Mouse (Mus musculus): Measurements from ENCODE around the gene Tshz2. TPM values are rescaled to one million over a fixed set of nuclear protein-coding genes. Genes with fewer than 3 reads are reported as not detected.
A peak's percentile ranks its signal among the peaks of the same experiment; 100 is the strongest.

Gene Tshz2
- total RNA-seq, 1 experiment from 2014 or later, result 41.8 TPM

DNA sequence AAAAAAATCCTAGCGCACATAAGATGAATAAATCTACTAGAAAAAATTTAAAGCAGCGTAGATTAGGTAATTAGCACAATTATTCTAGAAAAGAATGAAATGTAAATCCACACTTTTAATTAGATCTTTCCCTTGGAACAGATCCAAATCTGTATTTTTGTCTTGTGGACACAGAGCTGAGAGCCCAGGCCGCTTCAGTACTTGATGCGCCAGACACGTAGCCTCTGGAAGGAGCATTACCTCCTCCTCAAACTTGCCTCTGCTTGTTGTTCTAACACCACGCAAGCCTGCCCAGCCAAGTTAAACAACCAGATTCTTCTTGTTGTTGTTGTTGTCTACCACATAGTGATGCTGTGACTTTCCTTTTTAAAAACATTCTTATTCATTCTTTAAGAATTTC is 310.9 kb downstream of the Tshz2 start:
- DNase-seq, result no peak

DNA sequence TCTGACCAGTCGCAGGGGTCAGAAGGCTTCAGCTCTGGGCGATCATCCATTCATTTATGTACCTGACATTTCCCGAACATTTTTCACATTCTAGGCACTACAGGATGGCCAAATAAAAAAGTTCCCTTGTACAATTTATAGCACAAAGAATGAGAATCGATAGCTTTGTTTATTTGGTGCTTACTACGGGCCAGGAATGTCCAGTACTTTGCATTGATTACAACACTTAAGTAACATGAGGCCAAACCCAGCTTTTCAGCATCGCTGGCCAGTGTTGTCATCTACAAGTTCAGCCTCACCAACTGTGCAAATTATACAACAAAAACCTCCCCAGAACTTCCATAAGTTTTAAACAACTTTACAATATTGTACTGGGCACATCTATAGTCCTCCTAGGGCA is 315.3 kb downstream of the Tshz2 start:
- no peak for DNase-seq

DNA sequence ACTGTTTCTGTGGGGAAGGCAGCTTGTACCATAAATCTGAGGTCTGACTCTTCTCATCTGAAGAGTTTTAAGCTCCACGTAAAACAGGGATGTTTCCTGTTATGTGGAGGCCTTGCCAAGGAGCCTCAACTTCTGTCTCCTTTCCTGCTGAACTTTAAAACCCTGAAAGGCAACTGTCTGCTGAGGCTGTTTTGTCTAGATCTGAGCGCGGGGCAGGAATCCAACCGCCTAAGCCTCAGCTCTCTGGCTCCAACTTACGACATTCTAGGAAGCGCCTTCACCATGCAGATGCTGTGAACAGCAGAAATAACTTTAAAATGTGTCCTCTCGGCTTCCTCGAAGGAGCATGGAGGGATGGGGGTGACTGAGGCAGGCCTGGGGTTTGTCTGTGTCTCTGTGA is 318.2 kb downstream of the Tshz2 start:
- DNase-seq, result no peak

- DNase-seq, result no peak
Observed at GRCm38 (mm10) chr2:169952981-169953380, 320.2 kb downstream of the Tshz2 start.

DNA sequence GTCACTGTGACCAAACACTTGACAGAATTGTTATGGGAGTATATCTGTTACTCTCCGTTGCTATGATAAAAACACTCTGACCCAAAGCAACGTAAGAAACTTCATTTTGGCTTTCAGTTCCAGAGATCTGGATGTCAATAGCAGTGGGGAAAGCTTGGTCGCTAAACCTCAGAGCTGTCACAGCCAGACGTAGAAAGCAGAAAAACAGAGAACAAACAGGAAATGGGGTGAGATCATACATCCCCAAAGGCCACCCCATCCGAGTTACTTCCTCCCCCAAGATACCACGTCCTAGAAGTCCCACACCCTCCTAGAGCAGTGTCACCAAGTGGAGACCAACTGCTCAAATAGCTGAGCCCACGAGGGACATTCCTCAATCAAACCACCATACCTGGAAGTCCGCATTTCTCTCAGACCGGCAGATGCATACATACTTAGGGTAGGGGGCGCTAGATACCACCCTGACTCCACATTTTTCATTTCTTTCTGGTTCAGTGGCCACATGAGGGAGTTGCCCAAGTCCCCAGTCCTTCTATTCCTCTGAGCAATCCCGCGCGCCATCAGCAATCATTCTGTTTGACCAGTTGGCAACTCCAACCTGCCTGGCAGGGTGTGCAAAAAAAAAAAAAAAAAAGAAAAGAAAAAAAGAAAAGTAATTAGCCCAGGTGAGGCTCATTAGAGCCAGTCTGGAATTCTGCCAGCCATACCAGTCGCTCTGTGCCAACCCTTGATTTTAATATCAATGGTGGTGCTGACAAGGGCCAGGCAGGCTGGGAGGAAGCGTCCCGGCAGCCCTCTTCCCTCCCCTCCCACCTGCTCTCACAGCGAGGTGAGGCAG is 326.1 kb downstream of the Tshz2 start:
- no peak for DNase-seq

DNA sequence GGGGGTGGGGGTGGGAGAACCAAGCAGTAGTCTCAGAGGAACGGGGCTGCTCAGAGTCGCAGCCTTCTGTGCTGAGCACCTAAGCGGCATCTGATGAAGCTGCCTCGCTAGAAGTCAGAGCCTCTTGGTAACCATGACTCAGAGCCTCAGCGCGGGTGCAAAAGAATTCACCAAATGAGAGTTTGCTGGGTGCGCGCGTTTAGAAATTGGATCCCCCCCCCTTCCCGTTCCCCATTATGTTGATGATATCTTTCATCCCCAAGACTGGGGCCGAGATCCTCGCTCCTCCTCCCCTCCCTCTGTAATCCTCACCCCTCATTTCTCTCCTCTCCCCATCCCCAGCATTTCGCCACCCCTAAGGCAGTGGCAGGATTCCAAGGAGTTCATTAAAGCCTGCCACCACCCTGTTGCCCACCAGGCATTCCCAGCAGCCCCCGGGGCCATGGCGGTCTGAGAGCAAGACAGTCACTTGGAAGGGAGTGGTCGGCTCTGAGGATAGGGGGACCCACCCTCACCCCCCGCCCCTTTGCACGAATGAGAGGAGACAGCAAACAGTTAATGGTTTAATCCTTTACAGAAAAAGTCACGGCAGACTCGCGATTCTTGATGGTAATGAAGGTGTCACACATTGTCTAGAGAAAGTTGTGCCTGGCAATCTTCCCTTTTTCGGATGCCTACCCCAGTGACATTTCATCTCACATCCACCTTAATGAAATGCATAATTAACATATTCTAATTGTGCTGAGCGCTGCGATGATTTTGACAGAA is 328.8 kb downstream of the Tshz2 start:
- no peak for DNase-seq

GRCm38 (mm10) chr2:169962231-169962600 is 329.4 kb downstream of the Tshz2 start:
- no peak for DNase-seq

DNA sequence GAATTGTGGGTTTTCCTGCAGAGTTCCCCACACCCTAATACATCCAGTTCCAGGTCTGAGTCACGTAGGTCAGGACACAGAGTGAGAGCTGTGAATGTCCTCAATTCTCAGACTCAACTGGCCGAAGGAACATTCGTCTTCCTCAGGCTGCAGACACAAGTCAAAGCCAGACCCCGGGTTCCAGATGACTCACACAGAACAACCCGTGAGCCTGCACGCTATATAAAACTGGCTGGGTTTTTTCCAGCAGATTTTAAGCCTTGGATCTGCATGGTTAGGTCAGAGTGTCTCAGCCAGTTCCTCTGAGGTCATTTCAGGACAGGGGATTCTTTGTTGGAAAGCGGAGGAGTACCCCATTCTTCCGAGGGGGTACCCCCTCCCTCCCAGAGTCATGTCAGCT is 330.0 kb downstream of the Tshz2 start:
- DNase-seq, result peak; percentile 15

- DNase-seq, result no peak
Observed at GRCm38 (mm10) chr2:169970481-169970880, 337.7 kb downstream of the Tshz2 start.

DNA sequence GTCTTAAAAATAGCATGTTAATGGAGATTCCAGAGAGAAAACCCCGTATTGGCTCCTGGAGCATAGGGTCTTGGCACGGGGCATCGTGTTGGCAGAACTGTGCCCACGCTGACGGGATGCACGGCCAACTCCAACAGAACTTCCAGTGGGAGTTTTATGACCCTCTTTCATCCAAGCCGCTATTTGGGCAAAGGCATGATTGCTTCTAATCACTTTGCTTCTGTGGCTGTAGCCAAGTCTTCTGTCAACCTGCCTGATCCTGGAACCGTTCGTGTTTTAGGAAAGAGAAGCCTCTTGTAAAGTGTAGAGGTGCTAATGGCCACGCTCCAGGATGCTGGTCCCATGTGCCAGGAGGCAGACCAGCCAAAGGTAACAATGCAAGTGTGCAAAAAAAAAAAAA is 350.1 kb downstream of the Tshz2 start:
- no peak for DNase-seq

GRCm38 (mm10) chr2:169987186-169987585 is 354.4 kb downstream of the Tshz2 start:
- DNase-seq, result no peak

- no peak for DNase-seq
Observed at GRCm38 (mm10) chr2:169989186-169989585, 356.4 kb downstream of the Tshz2 start.

DNA sequence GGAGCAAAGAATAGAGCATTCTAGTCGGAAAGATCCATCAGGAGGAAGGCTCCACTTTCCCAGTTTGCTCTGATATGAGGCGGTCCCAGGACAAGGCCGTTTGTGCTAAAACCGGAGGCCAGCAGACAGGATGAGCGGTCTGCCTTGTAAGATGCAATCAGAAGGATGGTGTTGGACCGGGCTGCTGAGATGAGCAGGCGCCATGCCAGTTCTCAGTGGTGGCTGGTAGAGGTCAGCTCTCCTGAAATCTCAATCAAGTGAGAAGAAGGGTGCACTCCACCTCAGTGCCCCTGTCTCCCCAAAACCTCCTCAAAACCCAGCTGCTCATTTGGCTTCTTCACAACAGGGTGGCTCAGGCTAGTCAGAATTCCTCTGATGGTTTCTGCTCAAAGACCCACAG is 358.2 kb downstream of the Tshz2 start:
- DNase-seq, result no peak

DNA sequence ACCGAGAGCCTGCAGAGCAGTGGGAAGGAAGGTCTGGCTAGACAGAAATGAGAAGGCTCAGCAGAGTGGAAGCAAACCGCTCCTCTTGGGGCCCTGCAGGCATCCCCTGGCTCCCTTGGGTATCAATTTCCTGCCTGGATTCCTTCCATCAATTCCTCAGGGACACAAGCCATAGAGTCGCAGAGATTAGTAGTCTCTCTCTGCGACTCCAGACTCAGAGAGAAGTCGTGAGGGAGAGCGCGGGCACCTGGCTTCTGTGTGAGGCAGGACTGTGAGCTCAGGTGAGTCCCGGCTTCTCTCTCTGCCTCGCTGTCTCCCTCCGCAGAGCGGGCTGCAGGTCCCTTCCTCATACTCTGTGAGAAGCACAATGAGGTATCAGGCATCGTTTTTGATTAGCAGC is 363.2 kb downstream of the Tshz2 start:
- DNase-seq, result no peak

GRCm38 (mm10) chr2:169996501-169997237 is 363.9 kb downstream of the Tshz2 start:
- no peak for DNase-seq

DNA sequence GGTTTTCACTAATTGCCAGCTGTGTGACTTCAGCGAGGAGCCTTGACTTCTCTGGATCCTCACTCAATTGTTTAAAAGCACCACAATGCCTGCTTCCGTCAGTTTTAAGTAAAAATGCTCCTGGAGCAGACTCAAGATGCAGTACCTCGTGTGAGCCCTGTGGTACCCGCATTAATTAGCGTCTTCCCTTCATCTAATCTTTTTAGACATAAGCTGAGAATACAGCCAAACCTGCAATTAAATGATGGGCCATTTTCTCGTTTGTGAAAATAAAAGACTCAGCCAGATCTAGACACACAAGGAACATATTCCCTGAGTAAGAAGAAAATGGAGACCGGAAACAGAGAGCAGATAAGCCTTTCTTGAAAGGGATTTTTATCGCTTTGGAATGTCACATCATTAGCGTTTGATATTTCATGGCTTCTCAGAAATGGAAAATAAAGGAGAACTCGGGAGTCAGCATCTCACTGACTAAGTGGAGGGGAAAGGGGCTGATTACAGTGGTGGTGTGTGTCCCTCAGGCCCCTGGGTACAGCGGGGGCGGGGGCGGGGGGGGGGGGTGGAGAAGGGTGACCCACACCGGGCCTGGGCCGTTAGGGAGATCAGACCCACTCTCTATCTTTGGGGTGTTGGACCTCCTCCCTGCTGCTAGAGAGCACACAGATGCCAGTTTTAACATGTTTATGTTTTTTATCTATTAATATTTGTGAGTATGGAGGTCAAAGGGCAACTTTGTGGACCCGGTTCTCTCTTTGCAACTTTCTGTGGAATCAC is 364.6 kb downstream of the Tshz2 start:
- no peak for DNase-seq

DNA sequence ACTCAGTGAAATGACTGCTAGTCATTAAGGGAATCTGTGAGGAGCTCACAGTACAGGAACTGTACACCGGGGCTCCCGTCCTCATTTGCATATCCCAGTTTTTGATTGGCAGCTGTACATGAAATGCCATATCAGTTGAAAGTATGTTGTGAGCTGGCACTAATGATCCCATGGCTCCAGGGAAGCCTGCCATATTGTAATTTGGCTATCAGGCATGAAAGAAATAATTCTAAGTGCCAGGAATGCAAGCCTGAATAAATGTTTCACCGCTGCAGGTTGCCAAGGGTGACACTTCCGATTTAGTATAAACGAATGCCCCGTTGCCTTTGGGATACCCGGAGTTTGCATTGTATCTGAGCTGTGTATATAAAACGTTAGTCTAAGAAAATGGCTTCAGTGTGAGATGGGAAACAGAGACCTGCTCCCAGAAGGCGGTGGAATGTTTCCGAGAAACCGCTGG is 366.1 kb downstream of the Tshz2 start:
- DNase-seq, result no peak

- DNase-seq, result no peak
Observed at GRCm38 (mm10) chr2:170002594-170003504, 370.0 kb downstream of the Tshz2 start.

DNA sequence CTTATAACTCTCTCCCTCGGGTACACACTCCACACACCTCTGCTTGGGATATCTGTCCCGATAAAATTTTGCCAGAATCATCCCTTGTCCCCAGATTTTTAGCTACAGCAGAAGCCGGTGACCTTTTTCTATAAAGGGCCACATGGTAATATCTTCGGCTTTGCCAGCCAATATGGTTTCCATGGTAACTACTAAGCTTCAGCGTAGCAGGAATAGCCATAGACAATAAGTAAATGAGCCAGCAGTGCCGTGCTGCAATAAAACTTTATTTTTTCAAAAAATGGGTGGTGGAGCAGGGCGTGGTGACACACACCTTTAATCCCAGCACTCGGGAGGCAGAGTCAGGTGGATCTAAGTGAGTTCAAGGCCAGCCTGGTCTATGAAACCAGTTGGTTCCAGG is 370.9 kb downstream of the Tshz2 start:
- DNase-seq, result no peak

DNA sequence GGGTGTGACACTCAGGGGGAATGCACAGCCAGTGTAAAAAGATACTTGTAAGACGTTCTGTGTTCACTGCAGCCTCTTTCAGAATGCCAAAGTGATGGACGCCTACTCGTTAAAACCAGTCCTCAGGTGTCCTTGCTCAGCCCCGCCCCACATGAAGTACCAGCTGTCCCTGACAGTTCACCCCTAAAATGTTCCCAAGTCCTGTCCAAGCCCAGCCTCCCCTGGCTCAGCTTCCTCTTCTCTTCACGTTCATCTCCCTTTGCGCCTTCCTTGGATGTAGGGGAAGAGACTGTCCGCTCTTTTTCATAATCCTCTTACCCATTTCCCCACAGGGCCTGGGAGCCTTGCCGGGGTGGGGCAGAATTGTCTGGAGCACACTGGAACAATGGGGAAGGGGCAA is 374.0 kb downstream of the Tshz2 start:
- DNase-seq, result no peak

GRCm38 (mm10) chr2:170007426-170007958 is 374.7 kb downstream of the Tshz2 start:
- no peak for DNase-seq
